Mouse (Mus musculus): Measurements from ENCODE around the gene Dffb. TPM values are rescaled to one million over a fixed set of nuclear protein-coding genes. Genes with fewer than 3 reads are reported as not detected.

Dffb gene
- polyA plus RNA-seq, 2 experiments: 6.1 to 8.6 TPM

DNA sequence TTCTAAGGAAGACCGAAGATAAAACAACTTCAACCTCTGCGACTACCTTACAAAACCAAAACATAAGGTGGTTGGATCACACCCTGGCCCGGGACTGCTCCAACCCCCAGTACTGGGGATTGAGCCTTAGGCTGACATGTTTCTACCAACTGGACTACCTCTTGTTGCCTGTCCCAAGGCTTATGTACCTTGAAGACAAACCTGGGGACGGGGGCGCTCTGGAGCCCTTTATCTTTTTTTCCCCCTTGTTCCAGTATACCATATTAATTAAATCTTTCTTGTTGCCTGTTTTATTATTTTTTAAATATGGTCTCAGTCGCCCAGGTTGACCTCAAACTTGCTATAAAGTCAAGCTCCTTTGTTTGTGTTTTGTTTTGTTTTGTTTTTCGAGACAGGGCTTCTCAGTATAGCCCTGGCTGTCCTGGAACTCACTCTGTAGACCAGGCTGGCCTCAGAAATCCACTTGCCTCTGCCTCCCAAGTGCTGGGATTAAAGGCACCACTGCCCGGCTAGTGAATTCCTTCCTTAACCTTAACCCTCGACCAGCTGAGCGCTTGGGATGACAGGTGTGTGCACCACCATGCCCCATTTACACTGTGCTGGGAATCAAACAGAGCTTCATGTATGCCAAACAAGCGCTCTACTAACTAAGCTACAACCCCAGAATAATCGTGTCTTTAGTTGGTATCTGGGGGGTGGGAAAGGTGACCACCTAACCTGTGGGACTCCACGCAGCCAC, 36.1 kb upstream of the Dffb start:
- H3K27ac ChIP-seq: peak overlapping the region; percentile 50
- 27% methylated on average over 13 of the region's 13 CpGs for WGBS (ENCODE audit: insufficient replicate concordance)
- H3K4me2 ChIP-seq (ENCODE audit: low read depth): peak overlapping the region; percentile 82
- H3K27me3 ChIP-seq (ENCODE audit: control insufficient read depth, insufficient read depth, low read length): no peaks in the 10 kb centered on the region
- DNase-seq (ENCODE audit: low read depth in 3 of 3, low spot score in 3 of 3): no peak
- H3K9ac ChIP-seq (replicated peaks): peak overlapping the region; percentile 93
- H3K4me1 ChIP-seq (replicated peaks; ENCODE audit: control insufficient read depth in 2 of 2, insufficient read depth in 2 of 2, low read length in 1 of 2): peaks cover 16 to 22% of the 10 kb centered on the region in 2 experiments
- peak; percentile 60 for ATAC-seq (ENCODE audit: insufficient read depth)
- peaks cover 22% of the 10 kb centered on the region for H3K36me3 ChIP-seq (replicated peaks; ENCODE audit: control insufficient read depth, insufficient read depth, low read depth)
- TF ChIP-seq EP300 (IDR thresholded peaks at IDR 0.05; ENCODE audit: low read depth): no peak
- TF ChIP-seq CTCF (IDR thresholded peaks at IDR 0.05; ENCODE audit: low read depth): no peak
- H3K9me3 ChIP-seq (ENCODE audit: control insufficient read depth, low read length): no peaks in the 10 kb centered on the region
- peak overlapping the region; percentile 75 to 98 for H3K4me3 ChIP-seq (ENCODE audit: insufficient read depth in 1 of 2, low read depth in 2 of 2, low read length in 2 of 2)

DNA sequence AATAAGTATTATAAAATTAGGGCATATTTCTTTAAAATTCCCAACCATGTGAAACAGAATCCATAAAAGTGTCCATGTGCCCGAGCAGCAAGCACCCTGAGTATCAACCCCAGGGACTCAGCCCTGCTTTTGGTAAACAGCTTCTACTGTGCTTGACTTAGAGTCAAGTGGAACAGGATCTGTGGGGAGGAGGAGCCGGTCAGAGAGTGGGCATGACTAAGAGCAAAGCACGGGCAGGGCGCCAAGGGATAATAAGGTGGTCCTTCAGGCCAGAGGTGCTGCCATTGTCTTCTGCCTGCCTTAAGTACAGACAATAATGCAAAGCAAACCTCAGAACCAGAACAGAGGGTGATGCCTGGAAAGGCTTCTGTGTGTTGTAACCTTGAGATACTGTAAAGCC, 32.8 kb upstream of the Dffb start:
- Histone ChIP-seq H3K27ac (no peak overlapping the region), H3K4me3 (ENCODE audit: insufficient read depth in 1 of 2, low read depth in 2 of 2, low read length in 2 of 2) (no peak overlapping the region), H3K36me3 (replicated peaks; ENCODE audit: control insufficient read depth, insufficient read depth, low read depth) (no peaks in the 10 kb centered on the region), H3K9me3 (ENCODE audit: control insufficient read depth, low read length) (no peaks in the 10 kb centered on the region), H3K4me2 (ENCODE audit: low read depth) (no peak overlapping the region), H3K27me3 (ENCODE audit: control insufficient read depth, insufficient read depth, low read length) (no peaks in the 10 kb centered on the region), H3K4me1 (replicated peaks; ENCODE audit: control insufficient read depth in 2 of 2, insufficient read depth in 2 of 2, low read length in 1 of 2) (peaks cover 5 to 9% of the 10 kb centered on the region in 2 experiments), H3K9ac (replicated peaks) (no peak overlapping the region)
- DNase-seq (ENCODE audit: low read depth in 3 of 3, low spot score in 3 of 3) (no peak), ATAC-seq (ENCODE audit: insufficient read depth) (no peak)
- WGBS (ENCODE audit: insufficient replicate concordance): 69% methylated on average over 4 of the region's 4 CpGs
- no peak for TF ChIP-seq EP300 (IDR thresholded peaks at IDR 0.05; ENCODE audit: low read depth)
- TF ChIP-seq CTCF (IDR thresholded peaks at IDR 0.05; ENCODE audit: low read depth): no peak

DNA sequence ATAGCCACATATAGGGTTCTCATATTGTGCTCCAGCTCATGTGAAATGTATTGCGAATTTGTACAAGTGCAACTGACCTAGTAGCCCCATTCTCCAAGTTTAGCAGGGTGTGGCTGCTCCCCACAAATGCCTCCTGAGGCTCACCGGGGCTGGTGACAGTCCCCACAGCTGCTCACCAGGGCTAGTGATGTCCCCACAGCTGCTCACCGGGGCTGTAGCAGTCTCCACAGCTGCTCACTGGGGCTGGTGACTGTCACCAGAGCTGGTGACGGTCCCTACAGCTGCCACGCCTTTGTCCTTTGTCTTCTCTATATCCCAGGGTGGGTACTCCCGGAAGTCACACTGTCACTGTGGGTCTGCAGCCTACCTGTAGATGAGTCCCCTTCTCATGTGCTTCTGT, 31.3 kb upstream of the Dffb start:
- TF ChIP-seq CTCF (IDR thresholded peaks at IDR 0.05; ENCODE audit: low read depth) (no peak), EP300 (IDR thresholded peaks at IDR 0.05; ENCODE audit: low read depth) (no peak)
- no peak for ATAC-seq (ENCODE audit: insufficient read depth)

DNA sequence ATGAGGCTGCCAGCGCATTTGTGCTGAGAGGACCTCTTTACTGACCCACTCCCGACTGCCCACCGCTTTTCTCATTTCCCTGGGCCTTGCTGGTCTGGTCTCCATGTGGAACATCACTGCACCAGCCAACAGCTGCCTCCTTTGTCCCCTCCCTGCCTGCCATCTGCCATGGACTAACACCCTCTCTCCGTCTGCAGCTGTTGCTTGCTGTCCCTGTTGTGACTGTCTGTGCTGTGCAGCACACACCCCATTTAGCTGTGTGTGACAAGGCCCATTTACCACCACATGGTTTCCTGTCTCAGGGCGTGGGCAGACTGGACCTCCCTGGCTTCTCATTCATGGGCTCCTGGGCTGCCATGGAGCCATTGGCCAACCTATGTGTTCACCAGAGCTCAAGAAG, 30.6 kb upstream of the Dffb start:
- no peaks in the 10 kb centered on the region for H3K27me3 ChIP-seq (ENCODE audit: control insufficient read depth, insufficient read depth, low read length)
- 70% methylated on average over 5 of the region's 5 CpGs for WGBS (ENCODE audit: insufficient replicate concordance)
- H3K9ac ChIP-seq (replicated peaks): no peak overlapping the region
- no peaks in the 10 kb centered on the region for H3K9me3 ChIP-seq (ENCODE audit: control insufficient read depth, low read length)
- no peak overlapping the region for H3K27ac ChIP-seq
- H3K4me2 ChIP-seq (ENCODE audit: low read depth): no peak overlapping the region
- no peak overlapping the region for H3K4me3 ChIP-seq (ENCODE audit: insufficient read depth in 1 of 2, low read depth in 2 of 2, low read length in 2 of 2)
- TF ChIP-seq EP300 (IDR thresholded peaks at IDR 0.05; ENCODE audit: low read depth) (no peak), CTCF (IDR thresholded peaks at IDR 0.05; ENCODE audit: low read depth) (no peak)
- H3K36me3 ChIP-seq (replicated peaks; ENCODE audit: control insufficient read depth, insufficient read depth, low read depth): no peaks in the 10 kb centered on the region
- no peak for ATAC-seq (ENCODE audit: insufficient read depth)
- H3K4me1 ChIP-seq (replicated peaks; ENCODE audit: control insufficient read depth in 2 of 2, insufficient read depth in 2 of 2, low read length in 1 of 2): no peaks in the 10 kb centered on the region
- no peak for DNase-seq (ENCODE audit: low read depth in 3 of 3, low spot score in 3 of 3)

More for the DNA sequence above, 31.3 kb upstream of the Dffb start:
- Histone ChIP-seq H3K27ac (no peak overlapping the region), H3K9me3 (ENCODE audit: control insufficient read depth, low read length) (no peaks in the 10 kb centered on the region), H3K4me3 (ENCODE audit: insufficient read depth in 1 of 2, low read depth in 2 of 2, low read length in 2 of 2) (no peak overlapping the region), H3K9ac (replicated peaks) (no peak overlapping the region), H3K4me2 (ENCODE audit: low read depth) (no peak overlapping the region), H3K4me1 (replicated peaks; ENCODE audit: control insufficient read depth in 2 of 2, insufficient read depth in 2 of 2, low read length in 1 of 2) (peaks cover under 1 to 6% of the 10 kb centered on the region in 2 experiments; a peak in 3 of 4 replicates), H3K27me3 (ENCODE audit: control insufficient read depth, insufficient read depth, low read length) (no peaks in the 10 kb centered on the region), H3K36me3 (replicated peaks; ENCODE audit: control insufficient read depth, insufficient read depth, low read depth) (no peaks in the 10 kb centered on the region)
- 79% methylated on average over 6 of the region's 6 CpGs for WGBS (ENCODE audit: insufficient replicate concordance)
- no peak for DNase-seq (ENCODE audit: low read depth in 3 of 3, low spot score in 3 of 3)

DNA sequence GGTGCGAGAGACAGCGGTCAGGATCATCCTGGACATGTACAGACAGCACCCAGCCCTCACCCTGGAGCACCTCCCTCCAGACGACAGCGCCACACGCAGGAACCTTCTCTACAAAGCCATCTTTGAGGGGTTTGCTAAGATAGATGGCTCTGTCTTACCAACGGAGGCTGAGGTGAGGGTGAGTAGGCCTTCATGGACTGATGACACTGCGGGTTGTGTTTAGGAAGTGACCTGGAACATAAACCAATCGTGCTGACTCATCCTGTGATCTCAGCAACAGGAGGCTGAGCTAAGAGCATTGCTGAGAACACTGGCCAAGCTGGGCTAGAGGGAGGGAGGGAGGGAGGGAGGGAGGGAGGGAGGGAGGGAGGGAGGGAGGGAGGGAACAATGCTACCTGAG, 18.6 kb upstream of the Dffb start:
- no peak overlapping the region for H3K4me2 ChIP-seq (ENCODE audit: low read depth)
- no peak for TF ChIP-seq EP300 (IDR thresholded peaks at IDR 0.05; ENCODE audit: low read depth)
- TF ChIP-seq CTCF (IDR thresholded peaks at IDR 0.05; ENCODE audit: low read depth): no peak
- no peak overlapping the region for H3K9ac ChIP-seq (replicated peaks)
- DNase-seq (ENCODE audit: low read depth in 3 of 3, low spot score in 3 of 3): no peak
- no peaks in the 10 kb centered on the region for H3K27me3 ChIP-seq (ENCODE audit: control insufficient read depth, insufficient read depth, low read length)
- no peaks in the 10 kb centered on the region for H3K9me3 ChIP-seq (ENCODE audit: control insufficient read depth, low read length)
- 76% methylated on average over 8 of the region's 8 CpGs for WGBS (ENCODE audit: insufficient replicate concordance)
- H3K4me3 ChIP-seq (ENCODE audit: insufficient read depth in 1 of 2, low read depth in 2 of 2, low read length in 2 of 2): no peak overlapping the region
- no peak overlapping the region for H3K27ac ChIP-seq
- H3K4me1 ChIP-seq (replicated peaks; ENCODE audit: control insufficient read depth in 2 of 2, insufficient read depth in 2 of 2, low read length in 1 of 2): no peaks in the 10 kb centered on the region
- peaks cover 19% of the 10 kb centered on the region for H3K36me3 ChIP-seq (replicated peaks; ENCODE audit: control insufficient read depth, insufficient read depth, low read depth)
- ATAC-seq (ENCODE audit: insufficient read depth): no peak

Measured in liver, embryonic 14.5 days (tissue).